Mouse (Mus musculus) natural killer cell, adult 2 months (primary cell): Measurements from ENCODE around the gene Cdk15.

Source experiments
- DNase-seq, 2 experiments: peaks; one replicate each; pipeline ENCODE4 v3.0.0; 2022; ENCODE audit warnings: low spot score in 2 of 2

The Cdk15 gene

DNA sequence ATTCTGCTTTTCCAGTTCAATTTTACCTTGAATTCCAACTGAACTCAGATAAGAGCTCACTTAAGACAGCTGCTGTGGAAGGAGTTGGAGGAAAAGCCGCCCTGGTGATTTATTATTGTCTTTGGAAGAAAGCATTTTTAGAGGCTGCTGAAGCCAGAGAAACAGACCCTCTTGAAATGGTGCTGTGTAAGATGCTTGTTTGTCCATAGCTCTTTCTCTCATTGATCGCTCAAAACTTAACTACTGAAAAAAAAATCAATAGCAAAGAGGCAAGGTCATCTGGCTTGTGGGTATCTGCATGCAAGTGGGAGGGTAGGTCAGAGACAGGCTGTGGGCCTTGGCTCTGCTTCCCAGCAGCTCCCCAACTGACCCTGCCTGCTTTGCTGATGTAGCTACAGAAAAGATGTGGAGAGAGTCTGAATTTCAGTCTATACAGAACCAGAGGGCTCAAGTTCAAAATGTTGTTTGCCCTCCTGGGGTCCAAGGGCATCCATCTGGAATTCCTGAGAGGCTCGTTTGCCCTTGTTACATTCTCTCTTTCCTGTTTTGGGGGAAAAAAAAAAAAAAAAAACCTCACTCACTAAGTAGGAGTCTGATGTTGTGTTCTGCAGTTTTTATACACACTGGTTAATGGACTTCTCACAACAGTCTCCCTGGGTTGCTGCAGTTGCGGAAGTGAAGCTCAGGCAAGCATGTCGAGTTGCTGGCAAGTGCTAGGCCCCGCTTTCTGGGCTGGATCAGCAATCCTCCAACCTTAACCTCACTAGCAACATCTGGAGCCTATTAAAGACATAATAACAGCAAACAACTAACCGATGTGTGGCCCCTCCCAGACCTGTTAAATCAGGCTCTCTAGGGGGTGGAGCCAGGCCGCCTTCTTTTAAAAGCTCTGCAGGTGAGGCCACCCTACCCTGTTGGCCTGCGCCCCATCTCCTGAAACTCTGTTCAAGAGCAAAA lies 65.5 kb downstream of the Cdk15 start:
- no peak for DNase-seq

GRCm38 (mm10) chr1:59326854-59327395 lies 70.2 kb downstream of the Cdk15 start:
- DNase-seq, result no peak

DNA sequence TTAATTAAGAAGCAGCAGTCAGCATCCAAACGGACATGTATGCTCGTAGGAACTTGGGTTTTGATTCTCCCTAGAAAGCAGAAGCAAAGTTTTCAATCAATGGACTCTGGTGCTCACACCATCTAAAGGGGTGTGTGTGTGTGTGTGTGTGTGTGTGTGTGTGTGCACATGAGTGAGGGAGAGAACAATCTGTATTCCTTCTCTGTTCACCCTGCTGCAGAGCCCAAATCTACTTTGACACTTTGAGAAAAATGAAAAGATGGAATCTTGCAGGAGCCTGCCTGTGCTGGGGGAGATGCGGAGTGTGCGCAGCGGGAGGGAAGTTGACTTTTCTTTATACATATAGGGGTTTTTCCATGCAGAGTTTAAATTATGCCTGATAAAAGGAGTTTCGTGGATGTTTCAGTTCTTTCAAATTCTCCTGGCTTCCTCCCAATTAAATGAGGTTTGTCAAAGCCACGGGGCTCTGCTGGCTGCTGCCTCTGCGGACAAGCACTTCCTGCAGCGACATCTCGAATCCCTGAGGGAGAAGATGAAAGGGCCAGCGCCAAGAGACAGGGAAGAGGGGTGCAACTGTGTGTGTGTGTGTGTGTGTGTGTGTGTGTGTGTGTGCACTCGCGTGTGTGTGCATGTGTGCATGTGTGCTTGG lies 76.2 kb downstream of the Cdk15 start:
- no peak for DNase-seq

DNA sequence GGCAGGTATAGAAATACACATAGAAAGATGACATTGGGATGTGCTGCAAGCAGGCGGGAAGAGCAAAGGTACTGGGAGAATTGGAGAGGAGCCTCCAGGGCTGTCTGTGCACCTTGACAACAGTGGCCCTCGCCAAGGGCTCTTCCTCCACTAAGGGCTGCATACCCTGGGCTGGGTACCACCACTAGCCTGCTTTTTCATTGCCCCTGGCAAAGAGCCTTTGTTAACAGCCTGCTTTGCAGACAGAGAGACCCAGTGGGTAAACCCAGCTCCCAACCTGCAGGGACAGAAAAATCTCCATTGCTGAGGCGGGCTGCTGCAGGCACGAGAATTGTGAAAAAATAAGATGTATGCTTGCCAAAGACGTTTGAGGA lies 76.7 kb downstream of the Cdk15 start:
- no peak for DNase-seq

- DNase-seq, result no peak
These were observed 77.3 kb downstream of the Cdk15 start for GRCm38 (mm10) chr1:59333860-59334561.

- no peak for DNase-seq
These were observed 77.8 kb downstream of the Cdk15 start for GRCm38 (mm10) chr1:59334562-59334890.

DNA sequence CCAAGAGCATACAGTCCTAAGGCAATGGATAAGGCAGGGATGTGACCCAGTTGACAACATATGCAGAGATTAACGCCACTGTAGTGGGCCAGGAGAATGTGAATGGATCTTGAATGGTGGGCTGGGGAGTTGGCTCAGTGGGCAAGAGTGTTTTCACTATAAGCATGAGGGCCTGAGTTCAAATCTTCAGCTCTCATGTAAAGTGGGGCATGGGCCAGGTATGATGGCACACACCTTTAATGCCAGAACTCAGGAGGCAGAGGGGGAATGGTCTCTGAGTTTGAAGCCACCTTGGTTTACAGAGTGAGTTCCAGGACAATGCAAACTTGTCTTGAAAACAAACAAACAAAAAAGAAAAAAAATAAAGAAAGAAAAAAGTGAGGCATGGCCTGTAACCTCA lies 79.5 kb downstream of the Cdk15 start:
- no peak for DNase-seq

- DNase-seq, result no peak
These were observed 84.3 kb downstream of the Cdk15 start for GRCm38 (mm10) chr1:59340814-59341588.

- DNase-seq, result no peak
These were observed 85.0 kb downstream of the Cdk15 start for GRCm38 (mm10) chr1:59341697-59342096.

- no peak for DNase-seq
These were observed 85.4 kb downstream of the Cdk15 start for GRCm38 (mm10) chr1:59342146-59342545.

GRCm38 (mm10) chr1:59352706-59353105 lies 96.0 kb downstream of the Cdk15 start:
- no peak for DNase-seq

DNA sequence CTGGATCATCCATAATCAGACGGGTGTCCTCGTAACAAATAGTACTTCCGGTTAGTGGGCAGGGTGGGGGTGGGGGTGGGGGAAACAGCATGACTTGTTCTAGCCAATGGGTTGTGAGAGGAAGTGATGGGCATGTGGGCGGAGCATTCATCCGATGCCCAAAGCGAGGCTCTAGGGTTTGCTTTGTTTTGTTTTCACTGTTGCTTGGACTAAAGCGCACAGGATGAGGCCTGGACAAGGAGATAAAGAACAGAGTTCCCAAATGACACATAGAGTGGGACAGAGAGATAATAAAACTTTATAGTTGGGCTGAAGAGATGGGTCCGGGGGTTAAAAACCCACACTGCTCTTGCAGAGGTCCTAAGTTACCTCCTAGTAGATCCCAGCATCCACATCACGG lies 98.7 kb downstream of the Cdk15 start:
- DNase-seq, result no peak

DNA sequence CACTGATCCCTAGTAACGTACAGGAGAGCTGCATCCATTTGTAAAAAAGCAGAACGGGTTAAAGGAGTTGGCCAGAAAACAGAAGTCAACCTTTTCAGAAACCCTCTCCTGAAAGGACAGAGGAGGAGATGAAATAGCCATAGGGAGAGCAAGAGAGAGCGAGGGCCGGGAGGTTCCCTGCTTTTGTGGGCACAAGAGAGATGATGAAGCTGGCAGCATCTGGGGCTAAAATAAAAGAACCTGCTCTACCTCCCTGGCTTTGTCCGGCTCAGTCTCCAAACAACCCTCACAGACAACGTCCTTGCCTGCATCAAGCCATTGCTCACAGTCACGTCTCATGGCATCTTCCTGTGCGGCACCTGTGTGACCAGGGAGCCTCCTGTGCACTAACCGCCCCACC lies 102.4 kb downstream of the Cdk15 start:
- no peak for DNase-seq

GRCm38 (mm10) chr1:59360834-59361233 lies 104.1 kb downstream of the Cdk15 start:
- no peak for DNase-seq

- no peak for DNase-seq
These were observed 104.8 kb downstream of the Cdk15 start for GRCm38 (mm10) chr1:59361460-59361859.

- DNase-seq, result no peak
These were observed 105.3 kb downstream of the Cdk15 start for GRCm38 (mm10) chr1:59361966-59362365.

DNA sequence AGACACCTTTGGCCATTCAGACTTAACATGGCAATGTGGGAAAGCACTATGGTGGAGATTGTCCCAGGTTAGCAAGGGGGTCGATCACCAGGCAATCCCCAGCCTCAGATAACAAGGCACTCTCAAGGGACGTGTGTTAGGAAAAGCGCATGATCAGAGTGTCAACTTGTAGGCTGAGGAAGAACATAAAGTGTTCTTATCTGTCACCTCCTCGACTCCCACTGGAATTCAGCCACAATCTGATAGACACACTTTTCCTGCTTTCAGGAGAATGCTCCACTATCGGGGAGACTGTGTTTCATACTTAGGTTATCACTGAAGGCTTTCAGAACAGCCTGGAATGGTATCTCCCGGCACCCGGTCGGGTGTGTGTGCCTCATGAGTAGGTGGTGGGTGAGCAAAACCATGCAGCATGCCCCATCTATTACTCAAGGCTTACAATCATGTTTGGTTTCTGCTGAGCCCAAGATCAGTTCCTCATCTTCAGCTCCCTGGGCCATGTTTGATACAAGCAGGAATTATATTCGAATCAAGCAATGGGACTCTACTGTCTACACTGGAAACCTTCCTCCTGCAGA lies 107.8 kb downstream of the Cdk15 start:
- no peak for DNase-seq

GRCm38 (mm10) chr1:59367928-59368648 lies 111.4 kb downstream of the Cdk15 start:
- DNase-seq, result no peak

DNA sequence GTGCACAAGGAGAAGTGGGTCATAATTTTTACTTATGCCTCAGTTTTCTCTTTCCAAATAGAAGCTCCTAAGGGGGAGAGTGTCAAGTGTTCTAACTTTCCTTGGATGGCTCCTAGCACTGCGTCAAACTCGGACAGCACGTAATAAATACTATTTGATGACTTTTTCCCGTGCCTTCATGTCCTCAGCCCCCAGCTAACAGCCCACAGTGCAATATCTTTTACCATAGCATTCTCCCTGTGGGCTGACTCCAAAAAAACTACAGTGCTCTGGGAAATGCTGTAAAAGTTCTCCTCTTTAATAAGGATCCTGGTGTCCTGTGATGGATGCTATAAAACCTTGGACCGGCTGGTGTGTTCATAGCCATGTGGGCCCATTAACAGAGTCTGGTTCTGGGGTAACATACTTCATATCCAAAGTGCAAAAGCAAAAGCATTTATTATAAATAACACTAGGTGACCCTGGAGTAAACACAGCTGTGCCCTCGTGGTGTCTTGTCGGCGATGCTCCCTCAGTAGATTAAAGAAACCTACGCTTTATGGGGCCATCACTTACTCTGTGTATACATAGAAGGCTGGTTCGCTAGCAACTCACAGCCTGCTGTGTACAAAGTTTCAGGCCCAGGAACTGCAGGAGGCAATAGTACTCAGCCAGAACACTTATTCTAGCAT lies 112.1 kb downstream of the Cdk15 start:
- no peak for DNase-seq

GRCm38 (mm10) chr1:59369320-59369685 lies 112.6 kb downstream of the Cdk15 start:
- no peak for DNase-seq
